9 mouse cellular contexts compared by ENCODE assay signal in the genomic region with DNA sequence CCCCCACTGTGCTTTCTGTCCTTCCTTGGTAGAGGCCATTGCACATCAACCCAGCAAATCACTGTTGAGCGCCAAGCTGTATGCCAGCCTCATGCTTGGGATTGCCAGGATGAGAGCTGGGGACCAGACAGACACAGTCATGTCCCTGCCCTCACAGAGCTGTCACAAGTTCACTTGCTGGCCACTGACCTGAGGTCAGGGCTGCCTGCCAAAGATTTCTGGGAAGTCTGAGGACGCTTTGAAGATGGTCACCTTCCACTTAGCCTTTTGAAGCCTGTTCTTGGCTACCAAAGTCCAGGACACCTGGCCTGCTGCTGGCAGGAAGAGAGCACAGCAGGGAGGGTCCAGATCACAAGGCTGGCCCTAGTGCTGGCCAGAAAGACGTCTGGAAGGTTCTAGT.
DNase-seq lines count a peak whose midpoint lies in the region; ATAC-seq lines count a peak whose summit lies in the region.
"Had no signal": no experiment of that assay in that cellular context is flagged by ENCODE, and none has a peak within 500 bp of the region (broad histone marks: within the 10 kb centered on the region; RNA-seq: fewer than 3 reads in every experiment).

No protein-coding gene starts in this region.

- no peak for DNase-seq in hindbrain, embryonic 14.5 days (ENCODE audit: low spot score)
- peak; percentile 63 for DNase-seq in cerebellum, adult 11-12 months
- peak; percentile 91 for DNase-seq in gastrocnemius, postnatal 25 days
- peak; percentile 82 for DNase-seq in kidney, postnatal 10 days
- no peak for DNase-seq in retina, embryonic 14.5 days (ENCODE audit: low spot score)
- DNase-seq in testis, postnatal 14 days (ENCODE audit: low spot score): no peak
- no peak for DNase-seq in c-Kit-positive CD71-positive TER-119-positive erythroid progenitor cells, embryonic 14.5 days (ENCODE audit: low spot score)
- DNase-seq: right cerebral cortex, postnatal 25 days had no signal

- no peak overlapping the region for H3K4me3 ChIP-seq in hindbrain, embryonic 15.5 days
- no peak overlapping the region for H3K4me3 ChIP-seq in hindbrain, embryonic 14.5 days (replicated peaks; ENCODE audit: low read length)

- no peaks in the 10 kb centered on the region for H3K9me3 ChIP-seq in hindbrain, embryonic 15.5 days
- H3K9me3 ChIP-seq in hindbrain, embryonic 14.5 days (ENCODE audit: control insufficient read depth, low read length): no peaks in the 10 kb centered on the region

- ATAC-seq in hindbrain, embryonic 15.5 days (ENCODE audit: low FRiP score, low read depth): 0 out of 2 replicates have a peak, but pooled peaks have one; percentile 28
- ATAC-seq in hindbrain, embryonic 14.5 days (ENCODE audit: low FRiP score): no peak

- H3K4me2 ChIP-seq in hindbrain, embryonic 15.5 days: no peak overlapping the region
- no peak overlapping the region for H3K4me2 ChIP-seq in hindbrain, embryonic 14.5 days (replicated peaks)

- peaks cover 44% of the 10 kb centered on the region for H3K4me1 ChIP-seq in hindbrain, embryonic 15.5 days (replicated peaks)
- peaks cover 36% of the 10 kb centered on the region for H3K4me1 ChIP-seq in hindbrain, embryonic 14.5 days (replicated peaks; ENCODE audit: control insufficient read depth, insufficient read depth, low read length)

- H3K36me3 ChIP-seq in hindbrain, embryonic 15.5 days: no peaks in the 10 kb centered on the region
- no peaks in the 10 kb centered on the region for H3K36me3 ChIP-seq in hindbrain, embryonic 14.5 days (replicated peaks; ENCODE audit: control insufficient read depth, insufficient read depth)

- H3K27me3 ChIP-seq in hindbrain, embryonic 15.5 days: no peaks in the 10 kb centered on the region
- H3K27me3 ChIP-seq in hindbrain, embryonic 14.5 days (ENCODE audit: control insufficient read depth, insufficient read depth, low read length): no peaks in the 10 kb centered on the region

- 62% methylated on average over 3 of the region's 3 CpGs for WGBS in hindbrain, embryonic 15.5 days
- 70% methylated on average over 3 of the region's 3 CpGs for WGBS in hindbrain, embryonic 14.5 days

- H3K9ac ChIP-seq in hindbrain, embryonic 15.5 days: no peak overlapping the region
- no peak overlapping the region for H3K9ac ChIP-seq in hindbrain, embryonic 14.5 days

- H3K27ac ChIP-seq in hindbrain, embryonic 15.5 days (replicated peaks): peak overlapping the region; percentile 16
- no peak overlapping the region for H3K27ac ChIP-seq in hindbrain, embryonic 14.5 days

Comparison
In these comparisons a context has a peak if more than half of its experiments do, and no peak if none do; other contexts are left out.
1. DNase-seq: peak in cerebellum, adult 11-12 months (single experiment), gastrocnemius, postnatal 25 days (single experiment) and kidney, postnatal 10 days (single experiment); none in hindbrain, embryonic 14.5 days (single experiment), retina, embryonic 14.5 days (single experiment), testis, postnatal 14 days (single experiment) and c-Kit-positive CD71-positive TER-119-positive erythroid progenitor cells, embryonic 14.5 days (single experiment).